Mouse (Mus musculus): ENCODE results near the gene Samm50.

The Samm50 gene

DNA sequence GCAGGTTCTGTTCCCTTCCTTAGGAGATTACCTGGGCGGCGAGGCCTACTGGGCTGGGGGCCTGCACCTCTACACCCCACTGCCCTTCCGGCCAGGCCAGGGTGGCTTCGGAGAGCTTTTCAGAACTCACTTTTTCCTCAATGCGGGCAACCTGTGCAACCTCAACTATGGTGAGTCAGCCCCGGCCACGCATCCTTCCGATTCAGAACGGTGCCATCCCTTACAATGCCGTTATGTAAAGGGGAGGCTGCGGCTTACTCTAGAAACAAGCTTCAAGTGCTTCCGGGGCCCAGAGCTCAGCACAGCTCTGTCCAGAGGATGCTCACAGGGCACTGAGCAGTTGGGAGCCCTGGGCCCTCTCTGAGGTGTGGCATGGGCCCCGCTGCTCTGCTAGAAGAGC, 18.4 kb downstream of the Samm50 start:
- in situ Hi-C loops (cut with MboI; ENCODE audit: unreplicated experiment in 2 of 2), result loop anchor here in 1 of 2 experiments (5.0 to 10.0 kb wide), 3 partner anchors 72 to 402 kb away; no protein-coding TSS in a partner anchor

DNA sequence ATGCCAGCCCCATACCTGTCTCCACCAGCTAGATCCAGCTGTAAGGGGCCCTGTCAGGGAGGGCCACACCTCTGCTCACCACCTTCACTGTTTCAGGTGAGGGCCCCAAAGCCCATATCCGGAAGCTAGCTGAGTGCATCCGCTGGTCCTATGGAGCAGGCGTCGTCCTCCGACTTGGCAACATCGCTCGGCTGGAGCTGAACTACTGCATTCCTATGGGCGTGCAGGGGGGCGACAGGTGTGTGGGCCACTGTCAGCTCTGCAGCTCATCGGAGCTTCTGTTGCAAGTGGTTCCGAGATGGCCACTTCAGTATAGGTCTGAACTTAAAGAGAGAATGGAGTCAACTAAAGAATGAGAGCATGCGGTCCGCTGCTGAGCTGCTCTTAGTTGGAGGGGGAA, 18.9 kb downstream of the Samm50 start:
- in situ Hi-C loops (cut with MboI; ENCODE audit: unreplicated experiment in 2 of 2), result loop anchor here in 1 of 2 experiments (5.0 to 10.0 kb wide), 3 partner anchors 71 to 401 kb away; no protein-coding TSS in a partner anchor

DNA sequence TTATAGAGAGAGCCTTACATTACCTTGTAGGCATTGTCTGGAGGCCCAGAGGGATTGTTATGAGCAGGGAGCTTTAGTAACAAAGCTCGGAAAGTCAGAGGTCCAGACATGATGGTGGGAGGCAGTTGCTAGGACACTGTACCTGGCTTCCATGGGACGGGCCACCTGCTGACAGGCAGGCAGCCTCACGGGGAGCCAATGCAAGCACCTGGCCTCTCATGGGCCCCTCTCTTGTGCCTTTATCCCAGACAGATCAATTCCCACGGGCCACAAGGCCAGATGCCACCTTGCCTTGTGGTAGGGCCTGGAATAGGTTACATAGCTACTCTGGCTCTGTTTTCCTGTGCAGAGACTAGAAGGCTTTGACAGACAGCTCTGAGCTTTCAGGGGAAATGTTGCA, 19.5 kb downstream of the Samm50 start:
- in situ Hi-C loops (cut with MboI; ENCODE audit: unreplicated experiment in 2 of 2), result loop anchor here in 1 of 2 experiments (5.0 to 10.0 kb wide), 3 partner anchors 71 to 401 kb away; no protein-coding TSS in a partner anchor

DNA sequence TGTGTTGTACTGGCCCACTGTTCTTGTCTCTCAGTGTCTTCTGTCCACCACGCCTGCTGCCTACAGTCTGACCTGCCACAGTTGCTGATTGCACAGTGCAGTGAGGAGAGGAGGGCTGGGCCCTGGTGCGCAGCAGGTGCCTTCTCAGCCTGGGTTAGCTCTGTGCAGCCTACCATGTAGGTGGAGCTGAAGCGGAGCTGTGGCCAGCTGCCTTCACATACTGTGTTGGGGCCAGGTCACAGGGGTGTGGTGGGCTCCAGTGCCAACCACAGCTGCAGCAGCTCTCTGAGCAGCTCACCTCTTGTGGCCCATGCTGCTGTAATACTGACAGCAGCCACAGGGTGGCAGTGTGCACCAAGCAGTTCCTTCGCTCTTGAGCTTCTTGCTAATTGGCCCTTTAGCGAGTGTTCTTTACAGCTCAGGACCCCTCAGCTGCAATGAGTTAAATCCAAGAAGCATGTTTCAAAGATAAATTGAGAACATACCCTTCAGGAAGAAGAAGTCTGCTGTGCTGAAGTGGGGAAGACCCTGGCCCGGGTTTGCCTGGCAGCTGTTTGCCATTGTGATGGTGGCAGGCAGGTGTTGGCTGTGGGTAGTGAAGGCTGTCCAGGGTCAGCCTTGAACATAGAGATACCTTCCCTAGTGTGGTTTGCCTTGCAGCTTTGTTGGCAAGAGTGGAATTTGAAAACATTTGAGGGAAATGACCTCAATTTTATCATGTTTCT, 20.2 kb downstream of the Samm50 start:
- in situ Hi-C loops (cut with MboI; ENCODE audit: unreplicated experiment in 2 of 2), result loop anchor here in 1 of 2 experiments (5.0 to 10.0 kb wide), 3 partner anchors 70 to 400 kb away; no protein-coding TSS in a partner anchor

- in situ Hi-C loops (cut with MboI; ENCODE audit: unreplicated experiment in 2 of 2), result loop anchor here in 1 of 2 experiments (5.0 to 10.0 kb wide), 3 partner anchors 70 to 400 kb away; no protein-coding TSS in a partner anchor
Observed at GRCm38 (mm10) chr15:84212756-84213105, 20.7 kb downstream of the Samm50 start.

DNA sequence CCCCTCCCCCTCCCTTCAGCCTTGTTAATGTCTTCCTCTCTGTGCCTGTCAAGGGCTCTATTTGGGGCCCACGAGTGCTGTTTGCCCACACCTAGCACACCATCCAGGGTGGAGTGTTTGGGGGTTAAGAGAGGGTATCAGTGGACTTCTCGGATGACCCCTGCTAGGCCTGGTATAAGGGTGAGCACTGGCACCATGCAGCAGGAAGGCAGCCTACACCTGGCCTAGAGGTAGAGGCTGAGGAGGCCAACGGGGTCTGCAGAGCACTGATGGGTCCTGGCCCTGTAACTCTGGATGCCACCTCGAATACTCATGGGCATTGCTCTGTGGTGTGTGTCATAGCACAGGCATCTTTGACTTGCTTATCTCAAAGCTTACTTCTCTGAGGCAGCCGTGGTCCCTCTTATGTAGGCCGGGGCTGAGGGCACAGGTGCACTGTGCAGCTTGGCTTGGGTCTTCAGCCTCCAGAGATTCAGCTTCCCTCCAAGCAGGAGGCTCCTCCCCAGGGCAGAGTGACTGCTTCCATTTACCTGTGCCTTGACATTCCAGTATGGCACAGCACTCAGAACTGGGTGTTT, 21.2 kb downstream of the Samm50 start:
- in situ Hi-C loops (cut with MboI; ENCODE audit: unreplicated experiment in 2 of 2), result loop anchor here in 1 of 2 experiments (5.0 to 10.0 kb wide), 3 partner anchors 69 to 399 kb away; no protein-coding TSS in a partner anchor

DNA sequence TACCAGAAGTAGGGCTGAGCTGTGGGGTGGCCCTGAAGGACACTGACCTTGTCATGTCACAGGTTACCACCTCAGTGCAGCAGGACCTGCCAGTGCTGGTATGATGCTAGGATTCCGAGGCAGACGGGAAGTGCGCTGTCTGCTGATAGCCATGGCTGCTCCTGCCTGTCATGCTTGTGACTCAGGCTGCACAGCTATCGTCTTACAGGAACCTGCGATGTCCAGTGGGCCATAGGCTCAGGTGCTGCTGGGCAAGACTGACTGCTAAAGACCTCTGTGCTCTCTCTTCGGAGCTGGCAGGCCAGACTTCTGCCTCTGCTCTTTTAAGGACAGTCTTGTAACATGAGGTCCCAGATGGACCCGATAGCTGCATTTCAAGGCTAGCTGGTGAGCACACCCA, 22.4 kb downstream of the Samm50 start:
- in situ Hi-C loops (cut with MboI; ENCODE audit: unreplicated experiment in 2 of 2), result loop anchor here in 1 of 2 experiments (5.0 to 10.0 kb wide), 3 partner anchors 68 to 398 kb away; no protein-coding TSS in a partner anchor

GRCm38 (mm10) chr15:84215273-84215672, 23.2 kb downstream of the Samm50 start:
- in situ Hi-C loops (cut with MboI; ENCODE audit: unreplicated experiment in 2 of 2), result loop anchor here (5.0 to 10.0 kb wide), 2 partner anchors 320 to 397 kb away; no protein-coding TSS in a partner anchor

GRCm38 (mm10) chr15:84216026-84216425, 24.0 kb downstream of the Samm50 start:
- in situ Hi-C loops (cut with MboI; ENCODE audit: unreplicated experiment in 2 of 2), result loop anchor here (5.0 to 10.0 kb wide), 2 partner anchors 319 to 396 kb away; no protein-coding TSS in a partner anchor

GRCm38 (mm10) chr15:84216461-84217084, 24.5 kb downstream of the Samm50 start:
- in situ Hi-C loops (cut with MboI; ENCODE audit: unreplicated experiment in 2 of 2), result loop anchor here (5.0 to 10.0 kb wide), 2 partner anchors 318 to 396 kb away; no protein-coding TSS in a partner anchor

DNA sequence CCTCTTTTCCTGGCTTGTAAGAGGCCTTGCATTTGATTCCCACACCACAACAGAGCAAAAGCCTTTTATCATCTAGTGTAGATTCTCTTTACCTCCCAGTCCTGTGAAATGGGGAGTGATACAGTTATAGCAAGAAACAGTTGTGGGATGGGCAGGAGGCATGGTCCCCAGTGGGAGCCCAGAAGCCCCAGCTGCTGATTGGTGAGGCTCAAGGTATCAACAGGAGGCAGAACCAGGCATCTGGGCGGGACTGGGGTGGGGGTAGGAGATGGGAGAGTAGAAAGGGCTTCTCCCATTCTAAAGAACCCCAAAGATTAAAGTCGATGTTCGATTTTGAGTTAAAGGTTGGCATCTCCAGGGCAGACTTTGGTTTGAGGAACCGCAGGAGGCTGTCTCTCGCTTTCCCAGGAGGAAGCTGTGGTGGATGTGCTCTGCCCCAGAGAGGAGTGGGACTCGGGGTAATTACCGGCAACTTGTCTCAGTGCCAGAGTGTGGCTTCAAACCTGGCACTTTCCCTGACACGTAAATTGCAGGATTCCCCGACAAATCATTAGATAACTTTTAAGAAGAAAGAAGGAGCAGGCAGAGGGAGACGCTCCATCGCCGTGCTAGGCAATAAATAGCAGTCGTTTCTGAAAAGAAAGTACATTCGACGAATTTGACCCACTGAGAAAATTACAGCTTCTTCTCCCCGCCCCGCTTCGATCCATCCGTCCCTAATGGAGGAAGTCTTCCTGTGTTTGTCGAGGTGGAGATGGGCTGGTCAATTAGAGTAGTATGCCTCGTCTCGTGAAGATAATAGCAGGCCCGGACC, 26.1 kb downstream of the Samm50 start:
- in situ Hi-C loops (cut with MboI; ENCODE audit: unreplicated experiment in 2 of 2), result loop anchor here (5.0 to 10.0 kb wide), 2 partner anchors 317 to 394 kb away; no protein-coding TSS in a partner anchor

DNA sequence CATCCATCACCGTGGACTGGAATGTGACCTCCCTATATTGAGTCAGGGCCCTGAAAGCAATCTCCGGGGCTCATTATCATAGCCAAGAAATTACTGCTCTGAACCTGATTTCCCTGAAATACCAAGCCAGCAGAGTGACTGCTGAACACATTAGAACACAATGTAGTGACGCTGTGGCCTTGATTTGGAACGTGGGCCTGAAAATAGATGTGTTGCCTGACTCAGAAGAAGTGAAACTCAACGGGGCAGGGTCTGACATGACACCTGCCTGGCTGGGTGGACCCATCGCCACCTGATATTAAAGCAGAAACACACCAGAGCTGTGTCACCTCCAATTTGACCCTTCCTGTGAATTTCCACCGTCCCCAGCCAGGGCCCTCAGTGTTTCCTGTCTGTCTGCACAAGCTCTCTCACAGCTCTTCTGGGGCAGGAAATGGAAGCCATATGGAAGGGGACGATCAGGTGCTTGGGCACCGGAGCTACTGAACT, 26.8 kb downstream of the Samm50 start:
- in situ Hi-C loops (cut with MboI; ENCODE audit: unreplicated experiment in 2 of 2), result loop anchor here (5.0 to 10.0 kb wide), 2 partner anchors 316 to 393 kb away; no protein-coding TSS in a partner anchor

- in situ Hi-C loops (cut with MboI; ENCODE audit: unreplicated experiment in 2 of 2), result loop anchor here in 1 of 2 experiments (5.0 kb wide), 1 partner anchor 41 kb away; no protein-coding TSS in a partner anchor
Observed at GRCm38 (mm10) chr15:84221539-84221938, 29.5 kb downstream of the Samm50 start.

DNA sequence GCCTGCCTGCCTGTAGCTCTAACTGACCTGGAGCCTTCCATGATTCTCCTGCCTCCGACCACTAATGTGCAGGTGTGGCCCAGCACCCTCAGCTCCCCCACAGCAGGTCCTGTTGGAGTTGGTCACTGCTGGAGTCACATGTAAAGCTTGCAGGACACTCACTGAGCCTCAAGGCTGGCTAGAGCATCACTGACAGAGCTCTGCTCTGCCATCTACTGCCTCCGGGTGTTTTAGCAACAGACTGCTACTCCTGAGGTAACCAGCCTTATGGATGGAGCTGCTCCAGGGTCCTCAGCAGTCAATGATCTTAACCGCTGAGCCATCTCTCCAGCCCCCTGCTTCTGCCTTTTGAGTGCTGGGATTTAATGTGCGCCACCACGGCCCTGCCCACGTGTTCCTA, 31.4 kb downstream of the Samm50 start:
- in situ Hi-C loops (cut with MboI; ENCODE audit: unreplicated experiment in 2 of 2), result loop anchor here in 1 of 2 experiments (5.0 kb wide), 1 partner anchor 39 kb away; no protein-coding TSS in a partner anchor

DNA sequence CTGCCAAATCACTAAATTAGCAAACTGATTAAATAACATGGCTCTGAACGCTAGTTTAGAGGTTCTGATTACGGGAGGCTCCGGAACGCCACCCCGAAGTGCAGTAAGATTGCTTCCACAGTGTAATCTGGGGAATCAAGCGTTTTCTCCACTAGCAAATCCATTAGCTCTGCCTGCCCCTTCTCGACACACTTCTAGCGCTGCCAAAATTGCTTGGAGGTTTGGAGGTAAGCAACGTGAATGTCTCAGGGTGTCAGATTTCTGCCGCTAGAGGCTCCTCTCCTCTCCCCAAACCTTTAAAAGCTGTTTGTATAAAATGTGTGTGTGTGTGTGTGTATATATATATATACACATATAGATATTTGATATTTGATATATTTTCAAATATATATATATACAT, 32.7 kb downstream of the Samm50 start:
- in situ Hi-C loops (cut with MboI; ENCODE audit: unreplicated experiment in 2 of 2), result loop anchor here in 1 of 2 experiments (5.0 kb wide), 1 partner anchor 38 kb away; no protein-coding TSS in a partner anchor

DNA sequence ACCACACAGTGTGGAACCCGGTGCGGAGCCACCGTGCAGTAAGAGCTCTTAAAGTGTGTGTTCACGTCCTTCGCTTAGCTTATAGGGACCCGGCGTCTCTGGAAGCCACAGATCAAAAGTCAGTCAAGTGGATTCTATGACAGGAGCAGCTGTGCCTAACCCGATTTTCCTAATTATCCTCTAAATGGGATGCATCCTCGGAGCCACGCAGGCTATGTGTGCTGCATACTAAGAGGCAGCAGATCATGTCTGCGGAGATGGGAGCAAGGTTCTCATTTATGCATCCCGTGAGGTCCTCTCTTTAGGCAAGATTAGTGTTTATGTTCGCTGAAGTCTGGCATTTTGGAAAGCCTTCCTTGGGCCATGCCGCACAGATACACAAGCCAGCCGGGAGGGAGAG, 34.9 kb downstream of the Samm50 start:
- in situ Hi-C loops (cut with MboI; ENCODE audit: unreplicated experiment in 2 of 2), result no loop called here

DNA sequence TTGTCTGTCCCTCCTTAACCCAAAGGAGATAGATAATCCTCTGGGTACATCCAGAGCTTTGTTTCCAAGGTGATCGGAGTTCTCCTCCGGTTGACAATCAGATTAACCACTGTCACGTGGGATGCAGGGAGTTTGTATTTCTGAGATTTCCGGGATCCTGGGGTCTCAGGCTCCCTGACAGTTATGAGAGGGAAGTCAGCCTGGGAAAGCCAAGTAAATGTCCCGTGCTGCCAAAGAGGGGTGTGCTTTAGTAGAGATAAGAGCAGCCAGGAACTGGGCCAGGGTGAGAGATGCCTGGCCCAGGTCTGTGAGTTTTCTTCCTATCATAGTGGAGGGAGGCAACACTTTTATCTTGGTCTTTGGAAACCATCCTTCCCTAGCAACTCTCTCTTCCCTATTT, 38.6 kb downstream of the Samm50 start:
- in situ Hi-C loops (cut with MboI; ENCODE audit: unreplicated experiment in 2 of 2), result no loop called here

DNA sequence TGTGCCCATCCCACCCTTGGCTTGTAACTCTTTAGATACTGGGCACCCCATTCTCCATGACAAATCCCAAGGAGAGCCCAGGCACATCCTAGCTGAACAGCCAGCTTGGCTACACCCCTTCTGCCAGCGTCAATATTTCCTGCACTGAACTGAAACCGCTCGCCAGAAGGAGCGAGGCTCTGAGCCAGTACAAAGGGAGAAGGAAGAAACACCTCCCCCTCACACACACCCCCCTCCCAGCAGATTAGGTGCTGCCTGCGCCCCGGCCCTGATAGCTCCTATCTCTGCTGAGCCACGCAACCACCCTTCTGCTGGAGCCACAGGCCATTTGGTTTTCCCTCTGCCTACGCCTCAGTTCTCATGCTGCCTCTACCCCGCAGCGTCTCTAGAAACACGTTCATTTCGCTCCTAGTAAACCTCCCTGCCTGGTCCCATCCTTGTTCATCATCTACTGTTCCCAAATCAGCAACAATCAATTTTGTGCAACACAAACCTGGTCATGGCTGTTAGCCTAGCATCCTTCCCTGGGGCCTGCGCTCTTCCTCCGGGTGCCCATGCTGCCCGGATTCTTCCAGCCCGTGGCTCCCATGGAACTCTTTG, 39.2 kb downstream of the Samm50 start:
- in situ Hi-C loops (cut with MboI; ENCODE audit: unreplicated experiment in 2 of 2), result no loop called here
